Comparison of ENCODE assay signal across 17 mouse cellular contexts in the genomic region with DNA sequence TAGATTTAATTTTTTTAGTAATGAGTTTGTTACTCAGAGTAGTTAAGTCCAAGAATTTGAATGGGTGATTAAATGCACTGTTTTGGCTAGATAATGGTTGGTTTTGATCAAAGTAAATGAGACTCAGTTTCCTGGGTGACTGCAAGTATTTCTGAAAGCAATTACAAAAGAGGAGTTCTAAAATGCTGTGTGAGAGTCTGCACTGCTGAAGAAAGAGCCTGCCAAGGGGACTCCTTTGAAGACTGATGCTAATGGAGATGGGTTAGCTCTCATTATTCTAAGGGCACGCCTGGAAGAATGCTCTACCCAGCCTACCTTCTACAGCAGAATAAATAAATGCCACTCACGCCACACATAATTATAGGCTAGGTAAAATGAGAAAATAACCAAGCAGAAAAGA.
DNase-seq lines count a peak whose midpoint lies in the region; ATAC-seq and TF ChIP-seq lines count a peak whose summit lies in the region.
"Had no signal": no experiment of that assay in that cellular context is flagged by ENCODE, and none has a peak within 500 bp of the region (broad histone marks: within the 10 kb centered on the region; RNA-seq: fewer than 3 reads in every experiment).

No protein-coding gene starts in this region.

- WGBS in forebrain, embryonic 13.5 days = 4% methylated on average over 2 of the region's 2 CpGs
- 22% methylated on average over 2 of the region's 2 CpGs for WGBS in hindbrain, embryonic 16.5 days
- 18% methylated on average over 2 of the region's 2 CpGs for WGBS in neural tube, embryonic 13.5 days
- WGBS in intestine, embryonic 15.5 days = 73% methylated on average over 2 of the region's 2 CpGs
- 78% methylated on average over 2 of the region's 2 CpGs for WGBS in kidney, adult 2 months

- no peak for TF ChIP-seq POLR2A in kidney, adult 2 months (IDR thresholded peaks at IDR 0.05; ENCODE audit: low read depth, low read length)

- no peak overlapping the region for H3K4me2 ChIP-seq in forebrain, embryonic 13.5 days
- H3K4me2 ChIP-seq in hindbrain, embryonic 16.5 days (ENCODE audit: low read length) = no peak overlapping the region
- H3K4me2 ChIP-seq in neural tube, embryonic 13.5 days = no peak overlapping the region; the same call in 1 of the 2 replicates
- no peak overlapping the region for H3K4me2 ChIP-seq in intestine, embryonic 15.5 days (replicated peaks)
- H3K4me2 ChIP-seq: limb, embryonic 15.5 days; lung, embryonic 14.5 days had no signal

- no peak overlapping the region for H3K9ac ChIP-seq in forebrain, embryonic 13.5 days
- no peak overlapping the region for H3K9ac ChIP-seq in hindbrain, embryonic 16.5 days (ENCODE audit: low read depth, low read length)
- H3K9ac ChIP-seq in neural tube, embryonic 13.5 days = no peak overlapping the region
- no peak overlapping the region for H3K9ac ChIP-seq in intestine, embryonic 15.5 days
- H3K9ac ChIP-seq: limb, embryonic 15.5 days; lung, embryonic 14.5 days had no signal

- no peak overlapping the region for H3K4me3 ChIP-seq in forebrain, embryonic 13.5 days
- H3K4me3 ChIP-seq in hindbrain, embryonic 16.5 days (ENCODE audit: low read length) = no peak overlapping the region
- no peak overlapping the region for H3K4me3 ChIP-seq in neural tube, embryonic 13.5 days
- H3K4me3 ChIP-seq in intestine, embryonic 15.5 days (replicated peaks) = no peak overlapping the region
- H3K4me3 ChIP-seq in kidney, adult 2 months (ENCODE audit: insufficient read depth, low read depth, low read length) = no peak overlapping the region
- H3K4me3 ChIP-seq: erythroblast, embryonic 14.5 days; left cerebral cortex, adult 2 months; limb, embryonic 15.5 days had no signal

- H3K27me3 ChIP-seq in forebrain, embryonic 13.5 days = no peaks in the 10 kb centered on the region
- H3K27me3 ChIP-seq in hindbrain, embryonic 16.5 days (replicated peaks; ENCODE audit: control insufficient read depth, insufficient read depth, low read length) = no peaks in the 10 kb centered on the region
- no peaks in the 10 kb centered on the region for H3K27me3 ChIP-seq in neural tube, embryonic 13.5 days
- H3K27me3 ChIP-seq in intestine, embryonic 15.5 days (replicated peaks) = no peaks in the 10 kb centered on the region
- no peaks in the 10 kb centered on the region for H3K27me3 ChIP-seq in kidney, adult 2 months (replicated peaks; ENCODE audit: control insufficient read depth, insufficient read depth, low read length)
- H3K27me3 ChIP-seq: limb, embryonic 15.5 days; megakaryocyte, embryonic 14.5 days had no signal

- no peak for TF ChIP-seq CTCF in kidney, adult 2 months (conservative IDR thresholded peaks at IDR 0.05; ENCODE audit: insufficient read depth, insufficient read length, low read depth, low read length)

- H3K27ac ChIP-seq in forebrain, embryonic 13.5 days = peak overlapping the region; percentile 72; the same call in 1 of the 2 replicates
- H3K27ac ChIP-seq in hindbrain, embryonic 16.5 days (ENCODE audit: low read depth, low read length) = no peak overlapping the region; the same call in 1 of the 2 replicates
- H3K27ac ChIP-seq in neural tube, embryonic 13.5 days (replicated peaks) = no peak overlapping the region
- no peak overlapping the region for H3K27ac ChIP-seq in intestine, embryonic 15.5 days
- no peak overlapping the region for H3K27ac ChIP-seq in kidney, adult 2 months (ENCODE audit: insufficient read depth, low read depth, low read length)
- H3K27ac ChIP-seq: limb, embryonic 15.5 days had no signal

- ATAC-seq in frontal cortex, adult (ENCODE audit: low TSS enrichment) = peak; percentile 14
- peak; percentile 87 for ATAC-seq in forebrain, embryonic 13.5 days
- ATAC-seq in hindbrain, embryonic 16.5 days = peak; percentile 65
- 0 out of 2 replicates have a peak, but pooled peaks have one; percentile 58 for ATAC-seq in neural tube, embryonic 13.5 days (ENCODE audit: low read depth)
- no peak for ATAC-seq in megakaryocyte, adult 5-6 weeks (ENCODE audit: poor library complexity, severe bottlenecking)
- ATAC-seq in intestine, embryonic 15.5 days = no peak

- no peak for DNase-seq in frontal cortex, postnatal 10 days (ENCODE audit: low spot score in 2 of 2)
- no peak for DNase-seq in kidney, adult 2 months
- DNase-seq: adrenal gland, adult 8-10 months; heart, postnatal 36 days; lung, embryonic 14.5 days; right cerebral cortex, postnatal 25 days; thymus, postnatal 25 days had no signal

- H3K36me3 ChIP-seq in forebrain, embryonic 13.5 days (ENCODE audit: poor library complexity, severe bottlenecking) = peaks cover 14% of the 10 kb centered on the region
- H3K36me3 ChIP-seq in hindbrain, embryonic 16.5 days (ENCODE audit: control insufficient read depth, insufficient read depth, low read length) = peaks cover 12% of the 10 kb centered on the region; the same call in 1 of the 2 replicates
- H3K36me3 ChIP-seq in neural tube, embryonic 13.5 days = peaks cover 11% of the 10 kb centered on the region
- H3K36me3 ChIP-seq in intestine, embryonic 15.5 days = no peaks in the 10 kb centered on the region
- H3K36me3 ChIP-seq in kidney, adult 2 months (ENCODE audit: control insufficient read depth, insufficient read depth, low read length) = no peaks in the 10 kb centered on the region
- H3K36me3 ChIP-seq: limb, embryonic 15.5 days had no signal

- H3K9me3 ChIP-seq in forebrain, embryonic 13.5 days (replicated peaks) = no peaks in the 10 kb centered on the region
- no peaks in the 10 kb centered on the region for H3K9me3 ChIP-seq in hindbrain, embryonic 16.5 days (ENCODE audit: control insufficient read depth, low read length)
- no peaks in the 10 kb centered on the region for H3K9me3 ChIP-seq in neural tube, embryonic 13.5 days
- H3K9me3 ChIP-seq in intestine, embryonic 15.5 days = no peaks in the 10 kb centered on the region
- H3K9me3 ChIP-seq: limb, embryonic 15.5 days; megakaryocyte, embryonic 14.5 days had no signal

- H3K4me1 ChIP-seq in forebrain, embryonic 13.5 days = peaks cover 25% of the 10 kb centered on the region
- H3K4me1 ChIP-seq in hindbrain, embryonic 16.5 days (ENCODE audit: control insufficient read depth, insufficient read depth, low read depth, low read length) = peaks cover 6% of the 10 kb centered on the region
- H3K4me1 ChIP-seq in neural tube, embryonic 13.5 days (replicated peaks) = peaks cover 10% of the 10 kb centered on the region
- no peaks in the 10 kb centered on the region for H3K4me1 ChIP-seq in intestine, embryonic 15.5 days (replicated peaks)
- no peaks in the 10 kb centered on the region for H3K4me1 ChIP-seq in kidney, adult 2 months (ENCODE audit: control insufficient read depth, insufficient read depth, low read length)
- H3K4me1 ChIP-seq: limb, embryonic 15.5 days had no signal

Comparison
In these comparisons a context has a peak if more than half of its experiments do, and no peak if none do; other contexts are left out.
1. ATAC-seq: peak in frontal cortex, adult (single experiment), forebrain, embryonic 13.5 days (single experiment), hindbrain, embryonic 16.5 days (single experiment) and neural tube, embryonic 13.5 days (single experiment); none in megakaryocyte, adult 5-6 weeks (single experiment) and intestine, embryonic 15.5 days (single experiment).